Mouse (Mus musculus): ENCODE measurements around the gene Yy1.

DNA sequence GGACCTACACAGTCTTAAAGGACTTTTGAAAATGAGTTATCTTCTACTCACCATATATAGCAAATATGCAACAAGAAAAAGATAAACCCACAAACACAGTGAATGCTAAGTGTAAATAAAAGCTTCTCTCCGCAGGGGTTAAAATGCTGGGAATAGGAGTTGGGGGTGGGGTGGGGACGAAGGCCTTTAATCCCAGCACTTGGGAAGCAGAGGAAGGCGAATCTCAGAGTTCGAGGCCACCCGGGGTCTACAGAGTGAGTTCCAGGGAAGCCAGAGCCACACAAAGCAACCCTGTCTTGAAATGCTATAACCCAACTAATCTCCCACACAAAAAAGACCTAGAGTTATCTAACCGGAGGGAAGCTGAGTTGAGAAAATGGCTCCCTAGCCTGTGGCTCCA is 43.8 kb upstream of the Yy1 start:
- TF ChIP-seq CTCF (IDR thresholded peaks at IDR 0.05; ENCODE audit: extremely low read depth, insufficient read depth, low read length) (no peak), POLR2A (IDR thresholded peaks at IDR 0.05; ENCODE audit: extremely low read depth, insufficient read depth, low read length) (no peak)

All from cortical plate, adult 2 months (tissue).